Comparison of ENCODE assay signal across 11 mouse cellular contexts in genomic region chr19:16140710-16141109, GRCm38 (mm10). TPM values are rescaled to one million over a fixed set of nuclear protein-coding genes. Genes with fewer than 3 reads are reported as not detected.
DNase-seq lines count a peak whose midpoint lies in the region; ATAC-seq and TF ChIP-seq lines count a peak whose summit lies in the region.
"Had no signal": no experiment of that assay in that cellular context is flagged by ENCODE, and none has a peak within 500 bp of the region (broad histone marks: within the 10 kb centered on the region; RNA-seq: fewer than 3 reads in every experiment).

No protein-coding gene starts in this region.

- TF ChIP-seq POLR2A in spleen, adult 2 months (IDR thresholded peaks at IDR 0.05; ENCODE audit: low read depth, low read length): no peak
- TF ChIP-seq POLR2A in small intestine, adult 2 months (IDR thresholded peaks at IDR 0.05; ENCODE audit: low read depth, low read length): no peak

- 0 out of 2 replicates have a peak overlapping the region, but pooled peaks have one; percentile 3 for H3K4me2 ChIP-seq in hindbrain, embryonic 16.5 days (ENCODE audit: low read length)
- no peak overlapping the region for H3K4me2 ChIP-seq in hindbrain, embryonic 12.5 days (replicated peaks)
- H3K4me2 ChIP-seq in liver, embryonic 12.5 days: peak overlapping the region; percentile 19

- no peak overlapping the region for H3K9ac ChIP-seq in hindbrain, embryonic 16.5 days (ENCODE audit: low read depth, low read length)
- no peak overlapping the region for H3K9ac ChIP-seq in hindbrain, embryonic 12.5 days
- no peak overlapping the region for H3K9ac ChIP-seq in liver, embryonic 12.5 days

- peak; percentile 29; the same call in 1 of the 2 replicates for ATAC-seq in hindbrain, embryonic 16.5 days
- no peak for ATAC-seq in hindbrain, embryonic 12.5 days (ENCODE audit: low FRiP score)
- no peak for ATAC-seq in liver, embryonic 12.5 days
- ATAC-seq in megakaryocyte-erythroid progenitor cell, adult 5-6 weeks (replicated peaks; ENCODE audit: low FRiP score, low TSS enrichment, poor library complexity, severe bottlenecking): no peak

- peaks cover 60% of the 10 kb centered on the region for H3K4me1 ChIP-seq in hindbrain, embryonic 16.5 days (ENCODE audit: control insufficient read depth, insufficient read depth, low read depth, low read length)
- peaks cover 50% of the 10 kb centered on the region for H3K4me1 ChIP-seq in hindbrain, embryonic 12.5 days
- H3K4me1 ChIP-seq in spleen, adult 2 months (ENCODE audit: control insufficient read depth, insufficient read depth, insufficient read length): peaks cover 8% of the 10 kb centered on the region
- peaks cover 74% of the 10 kb centered on the region for H3K4me1 ChIP-seq in liver, embryonic 12.5 days
- H3K4me1 ChIP-seq in small intestine, adult 2 months (ENCODE audit: control insufficient read depth, insufficient read depth, insufficient read length, low read length): peaks cover 16% of the 10 kb centered on the region; the same call in 1 of the 2 replicates

- no peak for TF ChIP-seq CTCF in spleen, adult 2 months (IDR thresholded peaks at IDR 0.05; ENCODE audit: extremely low read depth, insufficient read depth, insufficient read length, insufficient replicate concordance)
- no peak for TF ChIP-seq CTCF in small intestine, adult 2 months (IDR thresholded peaks at IDR 0.05; ENCODE audit: extremely low read depth, insufficient read length, insufficient replicate concordance, low read depth, low read length)

- no peaks in the 10 kb centered on the region for H3K36me3 ChIP-seq in hindbrain, embryonic 16.5 days (ENCODE audit: control insufficient read depth, insufficient read depth, low read length)
- 0 out of 2 replicates have a peak, but pooled peaks cover 3% of the 10 kb centered on the region for H3K36me3 ChIP-seq in hindbrain, embryonic 12.5 days
- H3K36me3 ChIP-seq in spleen, adult 2 months (ENCODE audit: control insufficient read depth, insufficient read depth, low read length): no peaks in the 10 kb centered on the region
- no peaks in the 10 kb centered on the region for H3K36me3 ChIP-seq in liver, embryonic 12.5 days
- H3K36me3 ChIP-seq in small intestine, adult 2 months (ENCODE audit: control insufficient read depth, insufficient read depth, low read length): no peaks in the 10 kb centered on the region

- WGBS in hindbrain, embryonic 16.5 days: 50% methylated on average over 4 of the region's 4 CpGs
- WGBS in hindbrain, embryonic 12.5 days: 70% methylated on average over 4 of the region's 4 CpGs
- 20% methylated on average over 4 of the region's 4 CpGs for WGBS in spleen, adult 2 months
- WGBS in liver, embryonic 12.5 days (ENCODE audit: insufficient replicate concordance): 17% methylated on average over 4 of the region's 4 CpGs
- 79% methylated on average over 4 of the region's 4 CpGs for WGBS in small intestine, adult 2 months

- no peak overlapping the region for H3K4me3 ChIP-seq in hindbrain, embryonic 16.5 days (ENCODE audit: low read length)
- no peak overlapping the region for H3K4me3 ChIP-seq in hindbrain, embryonic 12.5 days
- H3K4me3 ChIP-seq in spleen, adult 2 months (ENCODE audit: extremely low read depth, insufficient read depth, insufficient read length): no peak overlapping the region
- no peak overlapping the region for H3K4me3 ChIP-seq in liver, embryonic 12.5 days
- H3K4me3 ChIP-seq in small intestine, adult 2 months (ENCODE audit: low read depth, low read length): no peak overlapping the region

- no peaks in the 10 kb centered on the region for H3K9me3 ChIP-seq in hindbrain, embryonic 16.5 days (ENCODE audit: control insufficient read depth, low read length)
- H3K9me3 ChIP-seq in hindbrain, embryonic 12.5 days (replicated peaks): no peaks in the 10 kb centered on the region
- no peaks in the 10 kb centered on the region for H3K9me3 ChIP-seq in liver, embryonic 12.5 days (replicated peaks)

- no peaks in the 10 kb centered on the region for H3K27me3 ChIP-seq in hindbrain, embryonic 16.5 days (replicated peaks; ENCODE audit: control insufficient read depth, insufficient read depth, low read length)
- no peaks in the 10 kb centered on the region for H3K27me3 ChIP-seq in hindbrain, embryonic 12.5 days
- H3K27me3 ChIP-seq in spleen, adult 2 months (ENCODE audit: control insufficient read depth, insufficient read depth, low read length): no peaks in the 10 kb centered on the region
- H3K27me3 ChIP-seq in liver, embryonic 12.5 days (replicated peaks): 0 out of 2 replicates have a peak, but pooled peaks cover 9% of the 10 kb centered on the region
- no peaks in the 10 kb centered on the region for H3K27me3 ChIP-seq in small intestine, adult 2 months (ENCODE audit: control insufficient read depth, insufficient read depth, low read length)

- H3K27ac ChIP-seq in hindbrain, embryonic 16.5 days (ENCODE audit: low read depth, low read length): no peak overlapping the region
- no peak overlapping the region for H3K27ac ChIP-seq in hindbrain, embryonic 12.5 days
- H3K27ac ChIP-seq in spleen, adult 2 months (ENCODE audit: insufficient read depth, low read length): peak overlapping the region; percentile 40; the same call in 1 of the 2 replicates
- H3K27ac ChIP-seq in liver, embryonic 12.5 days: peak overlapping the region; percentile 27
- H3K27ac ChIP-seq in small intestine, adult 2 months (ENCODE audit: insufficient read depth, low read depth, low read length): 0 out of 2 replicates have a peak overlapping the region, but pooled peaks have one; percentile 17

- no peak for DNase-seq in spleen, adult 2 months (ENCODE audit: low read depth in 1 of 2, low spot score in 2 of 2)
- no peak for DNase-seq in spleen, adult 12 weeks (ENCODE audit: low spot score)
- no peak for DNase-seq in layer of hippocampus, adult 9-10 months (ENCODE audit: low spot score)
- DNase-seq: adrenal gland, adult 2 months; cerebellum, postnatal 10 days; gastrocnemius, postnatal 36 days had no signal

RNA-seq across cellular contexts. Expression of gene Gnaq, which starts 8.1 kb away (rescaled TPM):
- polyA plus RNA-seq in hindbrain, embryonic 16.5 days (2015; fragmentation: Nextera tagmentation; extraction: Ambion mirVana): 104 and 105 TPM in 2 replicates
- 49.3 and 54.4 TPM in 2 replicates for polyA plus RNA-seq in hindbrain, embryonic 12.5 days (2016; fragmentation: Nextera tagmentation; extraction: Ambion mirVana)
- 7.1 and 7.3 TPM in 2 replicates for polyA plus RNA-seq in spleen, adult 2 months (2012; rRNA removed)
- polyA plus RNA-seq in liver, embryonic 12.5 days (2016; fragmentation: Nextera tagmentation; extraction: Ambion mirVana): 5.6 and 5.8 TPM in 2 replicates
- polyA plus RNA-seq in small intestine, adult 2 months (2012; rRNA removed): 6.3 and 16.1 TPM in 2 replicates
- 15.8 and 20.8 TPM in 2 replicates for total RNA-seq in megakaryocyte-erythroid progenitor cell, adult 5-6 weeks (2014; fragmentation: Nextera tagmentation)
- total RNA-seq in megakaryocyte-erythroid progenitor cell, adult 5-6 weeks (2017): 6.2 and 18.1 TPM in 2 replicates

Comparison
In these comparisons a context has a peak if more than half of its experiments do, and no peak if none do; other contexts are left out.
1. H3K27ac ChIP-seq: peak in spleen, adult 2 months (single experiment), liver, embryonic 12.5 days (single experiment) and small intestine, adult 2 months (single experiment); none in hindbrain, embryonic 16.5 days (single experiment) and hindbrain, embryonic 12.5 days (single experiment).